8 mouse cellular contexts compared by ENCODE assay signal in the genomic region with DNA sequence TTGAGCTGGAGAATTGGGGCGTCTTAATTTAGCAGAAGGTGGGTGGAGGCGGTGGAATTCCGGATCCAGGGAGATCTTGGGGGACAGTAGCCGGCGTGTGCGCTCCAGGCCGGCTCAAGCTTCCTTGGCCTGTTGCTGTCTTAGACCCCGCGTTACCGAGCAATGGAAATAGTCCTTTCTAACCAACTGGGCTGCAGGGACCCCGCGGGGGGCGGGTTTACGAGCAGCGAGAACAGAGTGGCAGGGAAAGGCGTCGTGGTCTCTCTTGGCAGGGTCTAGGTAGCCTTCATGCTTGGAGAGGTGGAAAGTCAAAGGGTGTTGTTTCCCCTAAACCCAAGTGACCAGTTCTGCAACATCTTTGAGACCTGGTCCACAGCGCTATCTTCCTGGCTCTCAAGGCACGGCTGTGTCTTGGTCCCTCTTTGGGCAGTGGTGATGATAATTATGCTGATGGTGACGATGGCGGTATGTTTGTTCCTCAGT. TPM values are rescaled to one million over a fixed set of nuclear protein-coding genes. Genes with fewer than 3 reads are reported as not detected.
DNase-seq lines count a peak whose midpoint lies in the region; ATAC-seq and TF ChIP-seq lines count a peak whose summit lies in the region.

No protein-coding gene starts in this region.

- H3K9me3 ChIP-seq in hindbrain, embryonic 11.5 days (ENCODE audit: control insufficient read depth, low read length), result no peaks in the 10 kb centered on the region
- no peaks in the 10 kb centered on the region for H3K9me3 ChIP-seq in liver, embryonic 13.5 days (replicated peaks)

- H3K36me3 ChIP-seq in hindbrain, embryonic 11.5 days (ENCODE audit: control insufficient read depth, insufficient read depth, low read length), result no peaks in the 10 kb centered on the region
- no peaks in the 10 kb centered on the region for H3K36me3 ChIP-seq in liver, embryonic 13.5 days

- DNase-seq in cerebellum, adult 11 months, result no peak
- peak; percentile 25 for DNase-seq in urinary bladder, postnatal 25 days (ENCODE audit: low spot score)
- no peak for DNase-seq in urinary bladder, adult 2 months (ENCODE audit: low spot score)
- peak; percentile 78 for DNase-seq in hindbrain, embryonic 11.5 days (ENCODE audit: low spot score)
- no peak for DNase-seq in liver, embryonic 13.5 days
- no peak for DNase-seq in adipocyte (ENCODE audit: low spot score)

- peak overlapping the region; percentile 45 for H3K4me3 ChIP-seq in hindbrain, embryonic 11.5 days (ENCODE audit: low read depth, low read length)
- H3K4me3 ChIP-seq in liver, embryonic 13.5 days (replicated peaks), result peak overlapping the region; percentile 40
- peak overlapping the region; percentile 42 for H3K4me3 ChIP-seq in olfactory bulb, adult 2 months (ENCODE audit: insufficient read depth, low read depth, low read length)

- no peak for TF ChIP-seq CTCF in olfactory bulb, adult 2 months (IDR thresholded peaks at IDR 0.05; ENCODE audit: insufficient read depth, low read depth, low read length)

- WGBS in hindbrain, embryonic 11.5 days, result 0% methylated on average over 21 of the region's 21 CpGs
- WGBS in liver, embryonic 13.5 days (ENCODE audit: insufficient replicate concordance), result under 1% methylated on average over 21 of the region's 21 CpGs
- WGBS in olfactory bulb, adult 2 months, result under 1% methylated on average over 21 of the region's 21 CpGs

- 0 out of 2 replicates have a peak, but pooled peaks have one; percentile 12 for ATAC-seq in cerebellum, adult (ENCODE audit: insufficient number of reproducible peaks, low FRiP score, low TSS enrichment)
- ATAC-seq in hindbrain, embryonic 11.5 days (ENCODE audit: low FRiP score), result peak; percentile 56
- peak; percentile 23; the same call in 1 of the 2 replicates for ATAC-seq in liver, embryonic 13.5 days (ENCODE audit: low read depth)

- peaks cover 27% of the 10 kb centered on the region for H3K27me3 ChIP-seq in hindbrain, embryonic 11.5 days (ENCODE audit: control insufficient read depth, insufficient read depth, low read length)
- H3K27me3 ChIP-seq in liver, embryonic 13.5 days, result peaks cover 57% of the 10 kb centered on the region

- peaks cover 3% of the 10 kb centered on the region; the same call in 1 of the 2 replicates for H3K4me1 ChIP-seq in hindbrain, embryonic 11.5 days (replicated peaks; ENCODE audit: control insufficient read depth, insufficient read depth, low read length)
- peaks cover 15% of the 10 kb centered on the region for H3K4me1 ChIP-seq in liver, embryonic 13.5 days (replicated peaks)
- peaks cover 34% of the 10 kb centered on the region for H3K4me1 ChIP-seq in olfactory bulb, adult 2 months (ENCODE audit: control insufficient read depth, insufficient read depth, low read length)

- no peak overlapping the region; the same call in 1 of the 2 replicates for H3K27ac ChIP-seq in hindbrain, embryonic 11.5 days (ENCODE audit: low read depth, low read length)
- no peak overlapping the region for H3K27ac ChIP-seq in liver, embryonic 13.5 days
- H3K27ac ChIP-seq in olfactory bulb, adult 2 months (ENCODE audit: insufficient read depth, low read depth, low read length), result no peak overlapping the region

- H3K9ac ChIP-seq in hindbrain, embryonic 11.5 days (ENCODE audit: low read depth, low read length), result peak overlapping the region; percentile 53
- H3K9ac ChIP-seq in liver, embryonic 13.5 days, result no peak overlapping the region

- TF ChIP-seq POLR2A in olfactory bulb, adult 2 months (IDR thresholded peaks at IDR 0.05; ENCODE audit: insufficient read depth, low read depth, low read length), result no peak

- peak overlapping the region; percentile 86 for H3K4me2 ChIP-seq in hindbrain, embryonic 11.5 days (replicated peaks; ENCODE audit: low read depth, low read length)
- peak overlapping the region; percentile 58 for H3K4me2 ChIP-seq in liver, embryonic 13.5 days

RNA-seq across cellular contexts. Expression of gene Pdgfra, which starts 4.5 kb away (rescaled TPM):
- 33.3 and 53.6 TPM in 2 replicates for polyA plus RNA-seq in urinary bladder, adult 2 months (2012; rRNA removed)
- 26.5 and 29.3 TPM in 2 replicates for polyA plus RNA-seq in hindbrain, embryonic 11.5 days (2014; fragmentation: Nextera tagmentation; extraction: Ambion mirVana)
- polyA plus RNA-seq in liver, embryonic 13.5 days (2015; fragmentation: Nextera tagmentation; extraction: Ambion mirVana), result 2.6 and 3.3 TPM in 2 replicates
- polyA plus RNA-seq in olfactory bulb, adult 2 months (2012; ENCODE audit: insufficient read depth, insufficient read length, low replicate concordance, missing spikeins), result not detected in 2 replicates

Comparison
In these comparisons a context has a peak if more than half of its experiments do, and no peak if none do; other contexts are left out.
1. DNase-seq: peak in urinary bladder, postnatal 25 days (single experiment) and hindbrain, embryonic 11.5 days (single experiment); none in cerebellum, adult 11 months (single experiment), urinary bladder, adult 2 months (single experiment), liver, embryonic 13.5 days (single experiment) and adipocyte (single experiment).
2. Peak in every context shown above with its lines, with median percentiles within 50 percentile points of each other: ATAC-seq and H3K4me3 ChIP-seq.